Mouse (Mus musculus) limb, embryonic 13.5 days (tissue): ENCODE results near the gene Rdh5. TPM values are rescaled to one million over a fixed set of nuclear protein-coding genes. Genes with fewer than 3 reads are reported as not detected.

Source experiments
- ATAC-seq: fragments of 200-750 bp; cut with Nextera tagmentation; 2 replicates; pipeline ENCODE4 v1.8.0; 2017; ENCODE audit warnings: low read depth, moderate number of reproducible peaks, moderate TSS enrichment; ENCODE audit not compliant: low FRiP score
- H3K27ac ChIP-seq: fragments of 300-500 bp; sonication (generic); 2 replicates; pipeline ENCODE4 v1.5.1; 2015; ENCODE audit warnings: inconsistent platforms, mild to moderate bottlenecking, moderate library complexity
- H3K27me3 ChIP-seq: fragments of 300-500 bp; sonication (generic); 2 replicates; pipeline ENCODE4 v1.6.1; 2015; ENCODE audit warnings: mild to moderate bottlenecking, inconsistent platforms
- H3K36me3 ChIP-seq: fragments of 300-500 bp; sonication (generic); 2 replicates; pipeline ENCODE4 v1.6.1; 2015; ENCODE audit warnings: inconsistent platforms, mild to moderate bottlenecking, moderate library complexity
- H3K4me1 ChIP-seq: fragments of 300-500 bp; sonication (generic); 2 replicates; pipeline ENCODE4 v1.6.1; 2015; ENCODE audit warnings: inconsistent platforms
- H3K4me2 ChIP-seq: fragments of 300-500 bp; sonication (generic); replicated peaks from 2 replicates; pipeline ENCODE4 v1.6.1; 2015; ENCODE audit warnings: inconsistent platforms, mild to moderate bottlenecking, moderate library complexity
- H3K4me3 ChIP-seq: fragments of 300-500 bp; sonication (generic); 2 replicates; pipeline ENCODE4 v1.5.1; 2015; ENCODE audit warnings: moderate library complexity, mild to moderate bottlenecking, inconsistent platforms
- H3K9ac ChIP-seq: fragments of 300-500 bp; sonication (generic); 2 replicates; pipeline ENCODE4 v1.6.1; 2015; ENCODE audit warnings: mild to moderate bottlenecking, inconsistent platforms
- H3K9me3 ChIP-seq: fragments of 300-500 bp; sonication (generic); 2 replicates; pipeline ENCODE4 v1.6.1; 2016; ENCODE audit warnings: inconsistent platforms
- WGBS: fragments of 180-500 bp; shearing (Covaris S2); methylation state at CpG from one replicate; pipeline ENCODE4 v1.1.7; 2015; 5-methylcytosine and 5-hydroxymethylcytosine counted together
- polyA plus RNA-seq: library from polyadenylated mRNA; unstranded; fragments of >200 nt; fragmentation: Nextera tagmentation; extraction: Ambion mirVana; gene quantifications from 2 replicates; pipeline ENCODE4 v1.2.1, GENCODE M21; 2015

Rdh5 gene
- polyA plus RNA-seq, 1 experiment from 2014 or later, result 12.2 TPM

DNA sequence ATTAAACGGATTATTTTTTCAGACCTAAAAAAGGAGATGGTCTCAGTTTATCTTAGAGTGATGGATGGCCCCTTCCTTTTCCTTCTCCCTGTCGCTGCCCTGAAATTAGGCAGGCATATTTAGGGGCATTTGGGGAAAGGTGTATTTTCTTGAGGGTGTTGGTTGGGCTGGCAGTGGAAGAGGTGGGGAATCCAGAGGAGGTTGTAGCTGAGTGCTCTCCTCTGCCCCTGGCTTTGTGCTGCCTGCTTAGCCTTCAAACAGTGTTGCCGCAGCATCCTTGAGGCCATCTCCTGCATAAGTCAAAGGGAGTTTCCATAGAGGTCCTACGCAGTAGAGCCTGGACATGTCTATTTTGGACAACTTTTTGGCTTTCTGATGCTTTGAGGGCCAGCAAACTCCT, 9.9 kb downstream of the Rdh5 start:
- H3K4me3 ChIP-seq, result peak overlapping the region; percentile 7; the same call in 1 of the 2 replicates
- H3K36me3 ChIP-seq, result peaks cover 65% of the 10 kb centered on the region
- WGBS, result 79% methylated on average over 4 of the region's 4 CpGs

DNA sequence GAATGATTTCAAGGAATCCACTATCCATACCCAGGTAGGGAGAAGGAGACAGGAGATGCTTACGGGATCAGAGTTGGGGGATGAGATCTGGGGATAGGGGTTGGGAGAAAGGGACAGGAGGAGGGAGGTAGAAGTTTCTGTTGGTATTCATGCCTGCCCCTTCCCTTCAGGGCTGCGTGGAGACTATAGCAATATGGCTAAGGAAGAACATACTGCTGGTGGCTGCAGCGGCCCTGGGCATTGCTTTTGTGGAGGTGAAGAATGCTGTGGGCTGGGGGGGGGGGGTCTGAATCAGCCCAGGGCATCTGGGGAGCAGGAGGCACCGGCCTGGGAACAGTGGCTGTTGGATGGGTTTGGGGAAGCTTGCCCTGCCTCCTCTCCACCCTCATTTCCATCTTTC, 10.4 kb downstream of the Rdh5 start:
- H3K36me3 ChIP-seq, result peaks cover 59% of the 10 kb centered on the region
- no peaks in the 10 kb centered on the region for H3K9me3 ChIP-seq
- no peak overlapping the region for H3K4me3 ChIP-seq
- peak overlapping the region; percentile 77 for H3K4me2 ChIP-seq
- no peak overlapping the region; the same call in 1 of the 2 replicates for H3K27ac ChIP-seq
- no peak for ATAC-seq
- WGBS, result 78% methylated on average over 4 of the region's 4 CpGs
- H3K9ac ChIP-seq, result peak overlapping the region; percentile 51; the same call in 1 of the 2 replicates
- no peaks in the 10 kb centered on the region for H3K27me3 ChIP-seq
- H3K4me1 ChIP-seq, result peaks cover 38% of the 10 kb centered on the region

More for the DNA sequence above, 9.9 kb downstream of the Rdh5 start:
- H3K27ac ChIP-seq, result peak overlapping the region; percentile 49; the same call in 1 of the 2 replicates
- no peak for ATAC-seq
- H3K4me2 ChIP-seq, result peak overlapping the region; percentile 19; the same call in 1 of the 2 replicates
- peaks cover 38% of the 10 kb centered on the region for H3K4me1 ChIP-seq
- no peaks in the 10 kb centered on the region for H3K9me3 ChIP-seq
- no peaks in the 10 kb centered on the region for H3K27me3 ChIP-seq
- H3K9ac ChIP-seq, result 0 out of 2 replicates have a peak overlapping the region, but pooled peaks have one; percentile 20

DNA sequence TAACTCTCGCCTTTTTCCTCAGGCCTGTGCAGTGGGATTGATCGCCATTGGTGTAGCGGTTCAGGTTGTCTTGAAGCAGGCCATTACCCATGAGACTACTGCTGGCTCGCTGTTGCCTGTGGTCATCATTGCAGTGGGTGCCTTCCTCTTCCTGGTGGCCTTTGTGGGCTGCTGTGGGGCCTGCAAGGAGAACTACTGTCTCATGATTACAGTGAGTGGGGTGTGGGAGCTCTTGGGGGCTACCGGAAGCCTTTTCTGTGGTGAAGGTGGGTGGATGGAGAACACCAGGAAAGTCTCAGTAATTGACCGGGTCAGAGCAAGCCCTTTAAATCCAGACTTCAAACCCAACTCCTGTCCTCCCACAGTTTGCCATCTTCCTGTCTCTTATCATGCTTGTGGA, 11.3 kb downstream of the Rdh5 start:
- 83% methylated on average over 6 of the region's 6 CpGs for WGBS
- Histone ChIP-seq H3K9me3 (no peaks in the 10 kb centered on the region), H3K4me2 (peak overlapping the region; percentile 77), H3K4me1 (peaks cover 38% of the 10 kb centered on the region), H3K27ac (0 out of 2 replicates have a peak overlapping the region, but pooled peaks have one; percentile 96), H3K4me3 (peak overlapping the region; percentile 87), H3K27me3 (no peaks in the 10 kb centered on the region), H3K9ac (peak overlapping the region; percentile 100), H3K36me3 (peaks cover 51% of the 10 kb centered on the region)
- no peak for ATAC-seq

DNA sequence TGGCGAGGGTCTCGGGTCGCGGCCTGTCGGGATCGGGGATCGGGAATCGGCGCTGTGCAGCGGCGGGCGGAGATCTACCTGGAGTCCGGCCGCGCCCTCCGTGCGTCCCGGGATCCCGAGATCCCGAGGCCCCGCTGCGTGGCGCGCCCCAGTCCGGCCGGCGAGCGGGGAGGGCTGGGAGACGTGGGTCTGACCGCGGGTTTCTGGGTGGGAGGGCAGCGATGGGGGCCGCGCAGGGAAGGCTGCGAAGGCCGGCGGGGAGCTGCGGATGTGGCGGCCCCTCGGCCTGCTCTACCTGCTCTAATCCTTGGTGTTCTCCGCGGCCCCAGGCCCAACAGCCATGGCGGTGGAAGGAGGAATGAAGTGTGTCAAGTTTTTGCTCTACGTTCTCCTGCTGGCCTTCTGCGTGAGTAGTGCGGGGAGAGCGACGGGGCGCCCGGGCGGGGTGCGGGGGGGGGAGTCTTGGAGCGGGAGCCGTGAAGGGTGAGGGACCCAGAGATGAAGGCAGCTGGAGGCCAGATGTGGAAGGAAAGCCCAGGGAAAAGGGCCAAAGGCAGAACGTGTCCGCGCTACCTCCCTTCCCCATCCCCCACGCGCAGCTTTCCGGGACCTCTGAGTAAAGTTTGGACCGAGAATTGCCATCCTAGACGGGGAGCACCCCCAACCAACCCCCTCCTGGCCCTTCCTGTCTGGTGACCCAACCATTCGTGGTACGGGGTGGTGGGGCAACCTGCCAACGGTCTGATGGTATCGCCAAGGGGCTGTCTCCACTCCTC, 12.4 kb downstream of the Rdh5 start:
- Histone ChIP-seq H3K9me3 (no peaks in the 10 kb centered on the region), H3K27me3 (no peaks in the 10 kb centered on the region), H3K36me3 (peaks cover 40% of the 10 kb centered on the region), H3K9ac (peak overlapping the region; percentile 100), H3K27ac (peak overlapping the region; percentile 96), H3K4me1 (peaks cover 38% of the 10 kb centered on the region), H3K4me2 (peak overlapping the region; percentile 77), H3K4me3 (peak overlapping the region; percentile 87)
- ATAC-seq, result peak; percentile 29
- WGBS, result under 1% methylated on average over 60 of the region's 66 CpGs

DNA sequence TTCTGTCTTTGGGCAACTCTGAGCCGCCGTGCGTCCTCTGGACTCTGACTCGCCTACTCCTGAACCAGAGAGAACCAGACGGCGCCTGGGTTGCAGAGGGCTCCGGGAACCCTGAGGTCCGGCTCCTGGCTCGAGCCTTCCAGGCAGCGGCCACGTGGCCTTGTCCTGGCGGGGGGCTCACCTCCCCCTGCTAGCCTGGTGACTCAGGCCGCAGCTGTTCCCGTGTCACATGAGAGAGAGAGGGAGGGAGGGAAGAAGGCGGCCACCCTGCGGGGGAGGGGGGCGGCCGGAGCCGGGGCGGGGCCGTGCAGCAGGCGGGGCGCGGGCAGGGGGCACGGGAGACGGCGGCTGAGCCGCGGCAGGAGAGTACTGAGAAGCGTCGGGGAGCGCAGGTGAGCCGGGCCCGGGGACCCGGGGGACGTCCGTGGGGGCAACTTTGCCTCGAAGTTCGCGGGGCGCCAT, 13.1 kb downstream of the Rdh5 start:
- WGBS, result under 1% methylated on average over 38 of the region's 41 CpGs
- peaks cover 38% of the 10 kb centered on the region for H3K4me1 ChIP-seq
- peaks cover 34% of the 10 kb centered on the region for H3K36me3 ChIP-seq
- peak overlapping the region; percentile 100 for H3K9ac ChIP-seq
- H3K9me3 ChIP-seq, result no peaks in the 10 kb centered on the region
- H3K4me2 ChIP-seq, result peak overlapping the region; percentile 77
- peak overlapping the region; percentile 96 for H3K27ac ChIP-seq
- peak overlapping the region; percentile 87 for H3K4me3 ChIP-seq
- H3K27me3 ChIP-seq, result no peaks in the 10 kb centered on the region
- ATAC-seq, result peak; percentile 87

DNA sequence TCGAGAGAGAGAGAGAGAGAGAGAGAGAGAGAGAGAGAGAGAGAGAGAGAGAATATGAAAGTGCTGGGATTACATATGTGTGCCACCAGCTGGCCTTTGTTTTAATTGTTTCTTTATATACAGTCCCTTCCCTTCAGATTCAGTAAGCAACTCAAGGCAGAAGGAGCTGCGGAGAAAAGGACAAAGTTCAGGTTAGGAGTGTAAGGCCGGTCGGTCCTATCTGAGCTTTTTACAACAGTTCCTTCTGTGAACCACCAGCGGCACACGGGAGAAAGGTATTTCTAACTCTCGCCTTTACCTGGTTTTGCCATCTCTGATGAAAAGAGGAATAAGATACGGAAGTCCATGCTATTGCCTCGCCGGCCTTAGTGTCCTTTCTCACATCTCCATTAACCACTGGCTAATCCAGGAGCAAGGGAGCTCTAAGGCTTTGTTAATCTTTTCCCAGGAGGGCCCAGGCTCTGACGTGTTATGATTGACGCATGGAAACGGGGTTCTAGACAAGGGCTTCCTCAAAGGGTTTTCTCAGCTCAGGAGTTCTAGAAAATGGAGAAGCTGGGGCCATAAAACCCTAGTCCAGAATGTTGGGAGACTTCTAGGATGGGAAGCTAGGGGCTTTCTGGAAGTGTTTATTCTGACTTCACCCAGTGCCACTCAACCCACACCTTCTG, 13.8 kb downstream of the Rdh5 start:
- Histone ChIP-seq H3K27me3 (no peaks in the 10 kb centered on the region), H3K4me3 (peak overlapping the region; percentile 87), H3K27ac (peak overlapping the region; percentile 96), H3K36me3 (peaks cover 27% of the 10 kb centered on the region), H3K4me1 (peaks cover 38% of the 10 kb centered on the region), H3K9ac (peak overlapping the region; percentile 100), H3K9me3 (no peaks in the 10 kb centered on the region), H3K4me2 (peak overlapping the region; percentile 77)
- no peak for ATAC-seq
- 57% methylated on average over 13 of the region's 13 CpGs for WGBS

DNA sequence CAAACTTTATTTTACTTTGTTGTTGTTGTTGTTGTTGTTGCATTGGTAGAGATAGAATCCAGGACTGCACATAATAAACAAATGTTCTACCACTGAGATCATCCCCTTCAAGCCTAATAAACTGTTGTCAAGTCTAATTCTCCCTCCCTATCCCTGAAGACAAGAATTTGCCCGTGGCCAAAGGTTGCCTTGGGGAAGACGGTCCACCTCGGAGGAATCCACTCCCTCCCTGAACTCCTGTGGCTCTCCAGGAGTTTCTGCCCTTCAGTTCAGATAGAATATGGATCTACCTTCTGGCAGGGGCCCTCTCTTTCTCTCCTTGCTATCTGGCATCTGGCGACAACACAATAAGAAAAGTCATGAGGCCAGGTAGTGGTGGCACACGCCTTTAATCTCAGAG, 17.9 kb downstream of the Rdh5 start:
- H3K9ac ChIP-seq, result no peak overlapping the region
- ATAC-seq, result no peak
- no peaks in the 10 kb centered on the region for H3K36me3 ChIP-seq
- H3K4me1 ChIP-seq, result peaks cover 7% of the 10 kb centered on the region
- H3K27me3 ChIP-seq, result no peaks in the 10 kb centered on the region
- 76% methylated on average over 5 of the region's 5 CpGs for WGBS
- no peak overlapping the region for H3K27ac ChIP-seq
- no peaks in the 10 kb centered on the region for H3K9me3 ChIP-seq
- H3K4me3 ChIP-seq, result no peak overlapping the region
- no peak overlapping the region for H3K4me2 ChIP-seq

DNA sequence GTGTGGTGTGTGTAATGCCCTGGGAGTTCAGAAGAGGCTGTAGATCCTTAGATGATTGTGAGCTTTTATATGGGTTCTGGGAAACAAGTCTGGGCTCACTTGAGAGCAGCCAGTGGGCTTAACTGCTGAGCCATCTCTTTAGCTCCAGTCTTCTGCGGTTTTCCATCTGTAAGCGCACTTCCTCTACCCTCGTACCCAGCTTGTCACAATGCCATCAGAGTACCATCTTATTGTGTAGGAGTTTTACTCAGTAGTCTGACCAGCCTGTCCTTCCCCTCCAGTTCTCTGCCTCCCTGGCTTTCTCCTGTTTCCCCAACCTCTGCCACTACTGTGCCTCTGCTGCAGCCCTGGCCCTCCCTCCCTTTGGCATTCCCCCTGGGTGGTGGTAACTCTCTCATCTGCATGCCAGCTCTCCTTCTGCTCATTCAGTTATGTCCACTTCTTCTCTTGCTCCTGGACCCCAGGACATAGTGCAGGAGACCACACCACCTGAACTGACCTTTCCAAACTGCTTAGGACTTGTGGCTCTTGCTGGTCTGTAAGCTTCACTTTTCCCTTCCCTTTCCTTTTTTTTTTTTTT, 20.2 kb downstream of the Rdh5 start:
- ATAC-seq, result no peak
- 86% methylated on average over 3 of the region's 3 CpGs for WGBS
- H3K9me3 ChIP-seq, result no peaks in the 10 kb centered on the region
- H3K27ac ChIP-seq, result no peak overlapping the region
- no peaks in the 10 kb centered on the region for H3K27me3 ChIP-seq
- no peaks in the 10 kb centered on the region for H3K4me1 ChIP-seq
- no peak overlapping the region for H3K4me2 ChIP-seq
- H3K9ac ChIP-seq, result no peak overlapping the region
- H3K36me3 ChIP-seq, result no peaks in the 10 kb centered on the region
- H3K4me3 ChIP-seq, result no peak overlapping the region

DNA sequence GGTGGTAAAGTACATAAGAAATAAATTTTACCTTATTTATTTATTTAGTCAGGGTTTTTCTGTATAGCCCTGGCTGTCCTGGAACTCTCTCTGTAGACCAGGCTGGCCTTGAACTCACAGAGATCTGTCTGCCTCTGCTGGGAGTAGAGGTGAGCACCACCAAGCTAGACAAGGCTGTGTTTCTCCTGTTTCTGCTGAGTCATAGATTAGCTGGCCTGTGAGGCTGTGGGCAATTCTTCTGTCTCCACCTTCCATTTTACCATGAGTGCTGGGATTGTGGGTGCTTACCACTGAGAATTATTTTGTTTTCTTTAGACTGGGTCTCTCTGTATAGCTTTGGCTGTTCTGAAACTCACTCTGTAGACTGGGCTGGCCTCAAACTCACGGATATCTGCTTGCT, 21.3 kb downstream of the Rdh5 start:
- H3K4me3 ChIP-seq, result no peak overlapping the region
- no peaks in the 10 kb centered on the region for H3K9me3 ChIP-seq
- peaks cover 8% of the 10 kb centered on the region for H3K27me3 ChIP-seq
- H3K4me2 ChIP-seq, result no peak overlapping the region
- ATAC-seq, result no peak
- H3K27ac ChIP-seq, result no peak overlapping the region
- H3K36me3 ChIP-seq, result no peaks in the 10 kb centered on the region
- H3K4me1 ChIP-seq, result peaks cover 8% of the 10 kb centered on the region
- H3K9ac ChIP-seq, result no peak overlapping the region
- 79% methylated on average over 1 of the region's 1 CpGs for WGBS

DNA sequence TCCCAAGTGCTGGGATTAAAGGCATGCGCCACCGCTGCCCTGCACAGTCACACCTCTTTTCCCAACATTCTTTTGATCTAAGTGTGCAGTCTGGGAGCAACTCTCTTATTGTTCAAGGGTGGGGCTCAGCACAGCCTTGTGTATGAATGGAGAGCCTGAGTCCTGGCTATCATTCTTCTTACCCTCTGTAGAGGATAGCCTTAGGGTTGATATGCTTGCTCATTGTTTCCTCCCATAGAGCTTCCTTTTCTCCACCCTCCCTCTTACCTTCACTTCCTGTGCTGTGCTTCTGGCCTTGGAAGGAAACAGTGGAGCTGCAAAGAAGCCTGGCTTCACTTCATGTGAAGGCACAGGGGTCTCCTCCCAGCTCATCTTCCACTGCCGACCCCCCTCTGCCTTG, 22.0 kb downstream of the Rdh5 start, which contains the start of gene Cd63:
Gene Cd63 (plus strand): TSS at position 292 of the 400 bp plus-strand sequence.
- Histone ChIP-seq H3K4me3 (no peak within 1 kb of the TSS), H3K4me1 (peaks cover 15% of the 10 kb centered on the region), H3K9me3 (no peaks in the 10 kb centered on the region), H3K4me2 (no peak within 1 kb of the TSS), H3K27me3 (peaks cover 16% of the 10 kb centered on the region), H3K27ac (no peak within 1 kb of the TSS), H3K9ac (no peak within 1 kb of the TSS), H3K36me3 (no peaks in the 10 kb centered on the region)
- no peak for ATAC-seq
- 78% methylated on average over 3 of the region's 3 CpGs for WGBS

DNA sequence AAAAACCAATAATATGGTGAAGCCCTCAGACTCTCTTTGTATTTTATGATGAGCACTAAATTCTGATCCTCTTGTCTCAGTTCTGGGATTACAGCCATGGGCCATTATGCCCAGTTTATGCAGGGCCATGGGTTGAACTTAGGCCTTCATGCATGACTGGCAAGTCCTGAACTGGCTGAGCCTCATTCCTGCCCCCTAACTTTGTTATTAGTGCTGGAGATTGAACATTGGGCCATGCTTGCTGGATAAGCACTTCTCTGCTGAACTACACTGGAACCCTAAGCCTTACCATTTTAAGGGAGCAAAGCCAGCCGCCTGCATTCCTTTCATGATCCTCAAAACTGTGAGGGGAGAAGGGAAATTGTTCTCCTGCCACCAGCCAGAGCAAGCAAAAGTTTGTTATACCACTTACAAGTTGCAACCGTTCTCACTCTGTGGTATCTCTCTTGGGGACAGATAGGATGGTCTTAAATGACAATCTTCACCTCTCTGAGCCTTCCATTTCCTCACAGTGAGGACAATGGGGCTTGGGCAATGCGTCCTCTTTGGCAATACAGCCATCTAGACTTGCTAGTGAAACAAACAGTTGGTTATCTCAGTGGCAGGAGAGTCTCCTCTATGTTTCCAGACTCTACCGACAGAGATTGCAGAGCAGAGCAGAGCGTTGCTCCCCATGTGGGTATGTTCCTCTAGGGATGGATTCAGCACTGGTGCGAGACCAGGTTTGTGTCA, 22.8 kb downstream of the Rdh5 start:
- H3K27me3 ChIP-seq, result peaks cover 16% of the 10 kb centered on the region
- H3K36me3 ChIP-seq, result no peaks in the 10 kb centered on the region
- H3K4me3 ChIP-seq, result no peak overlapping the region
- no peak overlapping the region for H3K9ac ChIP-seq
- H3K4me1 ChIP-seq, result peaks cover 19% of the 10 kb centered on the region
- H3K9me3 ChIP-seq, result no peaks in the 10 kb centered on the region
- ATAC-seq, result no peak
- 79% methylated on average over 6 of the region's 6 CpGs for WGBS
- H3K4me2 ChIP-seq, result no peak overlapping the region
- no peak overlapping the region for H3K27ac ChIP-seq
